Mouse (Mus musculus): ENCODE measurements at regions not wholly inside any gene's neighbourhood (a gene's known extent, or its start where the extent isn't known, plus 50 kb on each side); places are given as distances from the start of the nearest gene placed in this dataset.
"Not testable (repeated sequence)": the region's sequence is repeated elsewhere in the genome, so short reads cannot be mapped to it uniquely, and the experiment has no call there.

GRCm38 (mm10) chr3:49641966-49642758 lies 115.0 kb downstream of the Pcdh18 start:
- TF ChIP-seq CTCF (IDR thresholded peaks at IDR 0.05; ENCODE audit: insufficient read depth, low read length) (no peak), POLR2A (IDR thresholded peaks at IDR 0.05; ENCODE audit: borderline replicate concordance, extremely low read depth, low read depth, low read length) (no peak)
- H3K4me3 ChIP-seq (replicated peaks; ENCODE audit: extremely low read depth, low read depth, low read length): no peak overlapping the region
- no peaks in the 10 kb centered on the region for H3K4me1 ChIP-seq (ENCODE audit: control insufficient read depth, insufficient read depth, low read length)
- no peak for DNase-seq
- WGBS: 34% methylated on average over 4 of the region's 4 CpGs

GRCm38 (mm10) chr3:49641411-49641810 lies 115.7 kb downstream of the Pcdh18 start:
- WGBS: 79% methylated on average over 1 of the region's 1 CpGs
- TF ChIP-seq POLR2A (IDR thresholded peaks at IDR 0.05; ENCODE audit: borderline replicate concordance, extremely low read depth, low read depth, low read length) (no peak), CTCF (IDR thresholded peaks at IDR 0.05; ENCODE audit: insufficient read depth, low read length) (no peak)
- H3K4me3 ChIP-seq (replicated peaks; ENCODE audit: extremely low read depth, low read depth, low read length): no peak overlapping the region
- H3K4me1 ChIP-seq (ENCODE audit: control insufficient read depth, insufficient read depth, low read length): no peaks in the 10 kb centered on the region
- DNase-seq: no peak

GRCm38 (mm10) chr3:49638601-49639000 lies 118.5 kb downstream of the Pcdh18 start:
- H3K4me3 ChIP-seq (replicated peaks; ENCODE audit: extremely low read depth, low read depth, low read length): no peak overlapping the region
- DNase-seq: no peak
- no peaks in the 10 kb centered on the region for H3K4me1 ChIP-seq (ENCODE audit: control insufficient read depth, insufficient read depth, low read length)
- TF ChIP-seq POLR2A (IDR thresholded peaks at IDR 0.05; ENCODE audit: borderline replicate concordance, extremely low read depth, low read depth, low read length) (no peak), CTCF (IDR thresholded peaks at IDR 0.05; ENCODE audit: insufficient read depth, low read length) (no peak)
- WGBS: 80% methylated on average over 2 of the region's 2 CpGs

- WGBS: 39% methylated on average over 2 of the region's 2 CpGs
- no peak overlapping the region for H3K4me3 ChIP-seq (replicated peaks; ENCODE audit: extremely low read depth, low read depth, low read length)
- no peak for DNase-seq
- no peaks in the 10 kb centered on the region for H3K4me1 ChIP-seq (ENCODE audit: control insufficient read depth, insufficient read depth, low read length)
- TF ChIP-seq CTCF (IDR thresholded peaks at IDR 0.05; ENCODE audit: insufficient read depth, low read length) (no peak), POLR2A (IDR thresholded peaks at IDR 0.05; ENCODE audit: borderline replicate concordance, extremely low read depth, low read depth, low read length) (no peak)
Observed at GRCm38 (mm10) chr3:49636676-49637075, 120.4 kb downstream of the Pcdh18 start.

GRCm38 (mm10) chr3:49592706-49593451 lies 164.2 kb downstream of the Pcdh18 start:
- 65% methylated on average over 9 of the region's 9 CpGs for WGBS

GRCm38 (mm10) chr3:49590234-49590633 lies 166.9 kb downstream of the Pcdh18 start:
- 85% methylated on average over 2 of the region's 2 CpGs for WGBS
- TF ChIP-seq CTCF (IDR thresholded peaks at IDR 0.05; ENCODE audit: insufficient read depth, low read length) (no peak), POLR2A (IDR thresholded peaks at IDR 0.05; ENCODE audit: borderline replicate concordance, extremely low read depth, low read depth, low read length) (no peak)
- no peak overlapping the region for H3K4me3 ChIP-seq (replicated peaks; ENCODE audit: extremely low read depth, low read depth, low read length)
- no peak for DNase-seq
- H3K4me1 ChIP-seq (ENCODE audit: control insufficient read depth, insufficient read depth, low read length): no peaks in the 10 kb centered on the region

More at GRCm38 (mm10) chr3:49592706-49593451, 164.2 kb downstream of the Pcdh18 start:
- Histone ChIP-seq H3K4me3 (replicated peaks; ENCODE audit: extremely low read depth, low read depth, low read length) (no peak overlapping the region), H3K4me1 (ENCODE audit: control insufficient read depth, insufficient read depth, low read length) (no peaks in the 10 kb centered on the region)
- no peak for DNase-seq
- TF ChIP-seq CTCF (IDR thresholded peaks at IDR 0.05; ENCODE audit: insufficient read depth, low read length): no peak
- no peak for TF ChIP-seq POLR2A (IDR thresholded peaks at IDR 0.05; ENCODE audit: borderline replicate concordance, extremely low read depth, low read depth, low read length)

GRCm38 (mm10) chr3:49586531-49587168 lies 170.5 kb downstream of the Pcdh18 start:
- 79% methylated on average over 6 of the region's 6 CpGs for WGBS
- Histone ChIP-seq H3K4me3 (replicated peaks; ENCODE audit: extremely low read depth, low read depth, low read length) (no peak overlapping the region), H3K4me1 (ENCODE audit: control insufficient read depth, insufficient read depth, low read length) (no peaks in the 10 kb centered on the region)
- no peak for TF ChIP-seq CTCF (IDR thresholded peaks at IDR 0.05; ENCODE audit: insufficient read depth, low read length)
- TF ChIP-seq POLR2A (IDR thresholded peaks at IDR 0.05; ENCODE audit: borderline replicate concordance, extremely low read depth, low read depth, low read length): no peak
- no peak for DNase-seq

GRCm38 (mm10) chr3:49585962-49586361 lies 171.2 kb downstream of the Pcdh18 start:
- not testable (repeated sequence) for H3K4me3 ChIP-seq (replicated peaks; ENCODE audit: extremely low read depth, low read depth, low read length); H3K4me1 ChIP-seq (ENCODE audit: control insufficient read depth, insufficient read depth, low read length); DNase-seq

GRCm38 (mm10) chr3:49566769-49567729 lies 190.1 kb downstream of the Pcdh18 start:
- TF ChIP-seq CTCF (IDR thresholded peaks at IDR 0.05; ENCODE audit: insufficient read depth, low read length) (no peak), POLR2A (IDR thresholded peaks at IDR 0.05; ENCODE audit: borderline replicate concordance, extremely low read depth, low read depth, low read length) (no peak)
- no peaks in the 10 kb centered on the region for H3K4me1 ChIP-seq (ENCODE audit: control insufficient read depth, insufficient read depth, low read length)
- no peak overlapping the region for H3K4me3 ChIP-seq (replicated peaks; ENCODE audit: extremely low read depth, low read depth, low read length)
- 84% methylated on average over 8 of the region's 8 CpGs for WGBS
- DNase-seq: no peak

All from lung, adult 2 months (tissue).